8 mouse cellular contexts compared by ENCODE assay signal in genomic region chr7:39487159-39487853, GRCm38 (mm10). TPM values are rescaled to one million over a fixed set of nuclear protein-coding genes. Genes with fewer than 3 reads are reported as not detected.
A peak's percentile ranks its signal among the peaks of the same experiment; 100 is the strongest.
DNase-seq lines count a peak whose midpoint lies in the region; ATAC-seq and TF ChIP-seq lines count a peak whose summit lies in the region.

No protein-coding gene starts in this region.

- no peaks in the 10 kb centered on the region for H3K4me1 ChIP-seq in ES-E14 (ENCODE audit: control insufficient read depth in 2 of 2, insufficient read depth in 2 of 2, low read length in 2 of 2, poor library complexity in 1 of 2)
- H3K4me1 ChIP-seq in hindbrain, embryonic 13.5 days (replicated peaks): 0 out of 2 replicates have a peak, but pooled peaks cover 7% of the 10 kb centered on the region
- H3K4me1 ChIP-seq in liver, embryonic 15.5 days (replicated peaks): no peaks in the 10 kb centered on the region

- DNase-seq in ES-E14 (ENCODE audit: low read depth, low spot score): peak; percentile 54
- DNase-seq in embryo, embryonic 10.5 days (ENCODE audit: low spot score): peak; percentile 66
- peak; percentile 51 for DNase-seq in retina, embryonic 14.5 days (ENCODE audit: low spot score)
- DNase-seq in urinary bladder, postnatal 4 days (ENCODE audit: low spot score in 2 of 2): no peak

- WGBS in hindbrain, embryonic 13.5 days: 19% methylated on average over 23 of the region's 23 CpGs
- WGBS in liver, embryonic 15.5 days (ENCODE audit: insufficient replicate concordance): 8% methylated on average over 23 of the region's 23 CpGs

- no peak overlapping the region for H3K27ac ChIP-seq in ES-E14 (ENCODE audit: insufficient read depth, low read depth, low read length, poor library complexity, severe bottlenecking)
- H3K27ac ChIP-seq in hindbrain, embryonic 13.5 days: peak overlapping the region; percentile 74
- H3K27ac ChIP-seq in liver, embryonic 15.5 days (replicated peaks): no peak overlapping the region

- no peaks in the 10 kb centered on the region for H3K79me2 ChIP-seq in C2C12 (ENCODE audit: control insufficient read depth, insufficient read depth)

- peak overlapping the region; percentile 15 for H3ac ChIP-seq in C2C12 (ENCODE audit: control insufficient read depth, insufficient read length, low read depth)

- H3K4me3 ChIP-seq in C2C12 (ENCODE audit: insufficient read depth, poor library complexity, severe bottlenecking): no peak overlapping the region
- peak overlapping the region; percentile 59 to 78 for H3K4me3 ChIP-seq in ES-E14 (ENCODE audit: insufficient read depth in 1 of 2, low read depth in 1 of 2, low read length in 2 of 2, poor library complexity in 1 of 2, severe bottlenecking in 1 of 2)
- peak overlapping the region; percentile 52 for H3K4me3 ChIP-seq in hindbrain, embryonic 13.5 days
- peak overlapping the region; percentile 33 for H3K4me3 ChIP-seq in liver, embryonic 15.5 days (replicated peaks)

- peak overlapping the region; percentile 61 for H3K4me2 ChIP-seq in hindbrain, embryonic 13.5 days
- peak overlapping the region; percentile 59 for H3K4me2 ChIP-seq in liver, embryonic 15.5 days

- no peaks in the 10 kb centered on the region for H3K79me3 ChIP-seq in C2C12 (ENCODE audit: low read depth)

- ATAC-seq in hindbrain, embryonic 13.5 days (ENCODE audit: low FRiP score): peak; percentile 85
- no peak for ATAC-seq in liver, embryonic 15.5 days (ENCODE audit: insufficient read depth)
- no peak for ATAC-seq in erythroid progenitor cell, adult 5-6 weeks (replicated peaks; ENCODE audit: low FRiP score, poor library complexity, severe bottlenecking)

- peak overlapping the region; percentile 64 for H3K9ac ChIP-seq in ES-E14 (ENCODE audit: insufficient read depth, low read depth, low read length, poor library complexity, severe bottlenecking)
- peak overlapping the region; percentile 85 for H3K9ac ChIP-seq in hindbrain, embryonic 13.5 days
- H3K9ac ChIP-seq in liver, embryonic 15.5 days: no peak overlapping the region

- in situ Hi-C loops in ES-E14 (cut with MboI; ENCODE audit: low sequenced_read_pairs in 2 of 2, unreplicated experiment in 2 of 2): no loop called here

- H3K36me3 ChIP-seq in C2C12 (ENCODE audit: control insufficient read depth, insufficient read depth): no peaks in the 10 kb centered on the region
- no peaks in the 10 kb centered on the region for H3K36me3 ChIP-seq in ES-E14 (ENCODE audit: control insufficient read depth, insufficient read depth, low read length, poor library complexity, severe bottlenecking)
- no peaks in the 10 kb centered on the region; the same call in 1 of the 2 replicates for H3K36me3 ChIP-seq in hindbrain, embryonic 13.5 days
- H3K36me3 ChIP-seq in liver, embryonic 15.5 days (replicated peaks): no peaks in the 10 kb centered on the region

- H3K27me3 ChIP-seq in C2C12 (ENCODE audit: control insufficient read depth, insufficient read depth, insufficient read length): no peaks in the 10 kb centered on the region
- H3K27me3 ChIP-seq in hindbrain, embryonic 13.5 days: no peaks in the 10 kb centered on the region
- H3K27me3 ChIP-seq in liver, embryonic 15.5 days: no peaks in the 10 kb centered on the region

- no peak for TF ChIP-seq CTCF in C2C12 (IDR thresholded peaks at IDR 0.05; ENCODE audit: control insufficient read depth, insufficient read depth, insufficient read length)

- H3K9me3 ChIP-seq in ES-E14 (ENCODE audit: control insufficient read depth, insufficient read depth, low read depth, low read length): no peaks in the 10 kb centered on the region
- H3K9me3 ChIP-seq in hindbrain, embryonic 13.5 days: no peaks in the 10 kb centered on the region
- no peaks in the 10 kb centered on the region for H3K9me3 ChIP-seq in liver, embryonic 15.5 days (replicated peaks)

TF ChIP-seq in C2C12, 6 proteins besides CTCF, POLR2A, EP300 and RAD21:
- TF ChIP-seq MYOG (IDR thresholded peaks at IDR 0.05; ENCODE audit: control insufficient read depth, extremely low read depth, insufficient read length) (no peak), USF1 (IDR thresholded peaks at IDR 0.05; ENCODE audit: low read depth) (no peak), MAX (IDR thresholded peaks at IDR 0.05) (no peak), CEBPB (IDR thresholded peaks at IDR 0.05; ENCODE audit: low read depth) (no peak), MYOD1 (IDR thresholded peaks at IDR 0.05; ENCODE audit: control insufficient read depth, insufficient read length, low read depth) (no peak), FOSL1 (IDR thresholded peaks at IDR 0.05; ENCODE audit: insufficient read depth, low read length, poor library complexity, severe bottlenecking) (no peak)
TF ChIP-seq in C2C12: peak in this region for 0.

TF ChIP-seq in ES-E14, 5 proteins besides CTCF, POLR2A, EP300 and RAD21:
- TF ChIP-seq MAFK (IDR thresholded peaks at IDR 0.05; ENCODE audit: insufficient read depth, low read depth, low read length) (no peak), CHD2 (IDR thresholded peaks at IDR 0.05; ENCODE audit: low read depth, low read length) (no peak), HCFC1 (IDR thresholded peaks at IDR 0.05; ENCODE audit: borderline replicate concordance, insufficient read depth, low read length) (no peak), ZNF384 (IDR thresholded peaks at IDR 0.05; ENCODE audit: low read depth, low read length) (no peak), ZC3H11A (IDR thresholded peaks at IDR 0.05; ENCODE audit: borderline replicate concordance, low read depth, low read length) (no peak)
TF ChIP-seq in ES-E14: peak in this region for 0.

RNA-seq across cellular contexts. Expression of gene Zfp619, which starts 30.3 kb away (rescaled TPM):
- polyA plus RNA-seq in C2C12 (2012; fragmentation: generic; extraction: Trizol): 0.20 TPM
- 3.7 and 4.2 TPM in 2 replicates for total RNA-seq in ES-E14 (2012; rRNA removed)
- polyA plus RNA-seq in hindbrain, embryonic 13.5 days (2015; fragmentation: Nextera tagmentation; extraction: Ambion mirVana): 2.9 and 3.4 TPM in 2 replicates
- polyA plus RNA-seq in liver, embryonic 15.5 days (2015; fragmentation: Nextera tagmentation; extraction: Ambion mirVana): 0.29 and 0.30 TPM in 2 replicates
- total RNA-seq in erythroid progenitor cell, adult 5-6 weeks (2015; ENCODE audit: low replicate concordance): 2.1 and 2.9 TPM in 2 replicates
- total RNA-seq in erythroid progenitor cell, adult 5-6 weeks (2017; ENCODE audit: low replicate concordance): 0.30 and 0.77 TPM in 2 replicates

Comparison
In these comparisons a context has a peak if more than half of its experiments do, and no peak if none do; other contexts are left out.
1. DNase-seq: peak in ES-E14 (single experiment), embryo, embryonic 10.5 days (single experiment) and retina, embryonic 14.5 days (single experiment); none in urinary bladder, postnatal 4 days (0 of 2).